Comparison of ENCODE assay signal across 9 mouse cellular contexts in genomic region chr2:165360861-165361260, GRCm38 (mm10). TPM values are rescaled to one million over a fixed set of nuclear protein-coding genes. Genes with fewer than 3 reads are reported as not detected.
DNase-seq lines count a peak whose midpoint lies in the region; ATAC-seq and TF ChIP-seq lines count a peak whose summit lies in the region.
"Had no signal": no experiment of that assay in that cellular context is flagged by ENCODE, and none has a peak within 500 bp of the region (broad histone marks: within the 10 kb centered on the region; RNA-seq: fewer than 3 reads in every experiment).

No protein-coding gene starts in this region.

- H3K4me3 ChIP-seq in CH12.LX (replicated peaks in 1 of 3; ENCODE audit: low read depth in 2 of 3, low read length in 2 of 3, poor library complexity in 1 of 3), result no peak overlapping the region
- no peak overlapping the region for H3K4me3 ChIP-seq in forebrain, embryonic 16.5 days (replicated peaks; ENCODE audit: low read length)
- H3K4me3 ChIP-seq: hindbrain, embryonic 15.5 days had no signal

- TF ChIP-seq RAD21 in CH12.LX (IDR thresholded peaks at IDR 0.05; ENCODE audit: low read depth, low read length), result peak; percentile 94

- dilution Hi-C loops in CH12.LX (cut with MboI; ENCODE audit: extremely low pct_ligation_motif_present, extremely low pct_unique_long_range_greater_than_20kb, low sequenced_read_pairs), result no loop called here

- peak; percentile 30 for DNase-seq in cerebellum, adult 11 months
- DNase-seq in CH12.LX (ENCODE audit: extremely low read depth), result peak; percentile 77
- DNase-seq in c-Kit-positive CD71-negative TER-119-negative erythroid progenitor cells, embryonic 14.5 days (ENCODE audit: low read depth), result peak; percentile 36
- DNase-seq in kidney, adult 18-20 months, result peak; percentile 46
- peak; percentile 33 to 48 for DNase-seq in lung, adult 18-20 months
- peak; percentile 51 for DNase-seq in retina, adult 2 months (ENCODE audit: low read depth, low spot score)

- no peak for ATAC-seq in cerebellum, adult (ENCODE audit: insufficient number of reproducible peaks, low FRiP score, low TSS enrichment)
- peak; percentile 59; the same call in 1 of the 2 replicates for ATAC-seq in forebrain, embryonic 16.5 days

- H3K27ac ChIP-seq in CH12.LX (ENCODE audit: insufficient read depth, low read depth), result no peak overlapping the region
- H3K27ac ChIP-seq in forebrain, embryonic 16.5 days (ENCODE audit: low read length), result no peak overlapping the region
- H3K27ac ChIP-seq: hindbrain, embryonic 15.5 days had no signal

- in situ Hi-C loops in CH12.LX (cut with MboI; ENCODE audit: low pct_ligation_motif_present, low pct_unique_long_range_greater_than_20kb, low sequenced_read_pairs), result loop anchor here (5.0 to 10.0 kb wide), 4 partner anchors 89 to 416 kb away; partner anchors contain the start of genes Mmp9 and Slc13a3

- WGBS in forebrain, embryonic 16.5 days, result 0% methylated on average over 1 of the region's 1 CpGs

- H3K36me3 ChIP-seq in CH12.LX (replicated peaks in 1 of 2; ENCODE audit: control insufficient read depth in 1 of 2, insufficient read depth in 1 of 2, low read length in 1 of 2), result no peaks in the 10 kb centered on the region
- H3K36me3 ChIP-seq in forebrain, embryonic 16.5 days (ENCODE audit: control insufficient read depth, insufficient read depth), result no peaks in the 10 kb centered on the region
- H3K36me3 ChIP-seq: hindbrain, embryonic 15.5 days had no signal

- peaks cover 8% of the 10 kb centered on the region for H3K9me3 ChIP-seq in CH12.LX (replicated peaks; ENCODE audit: low read length)
- no peaks in the 10 kb centered on the region for H3K9me3 ChIP-seq in forebrain, embryonic 16.5 days (ENCODE audit: control insufficient read depth, low read length)
- H3K9me3 ChIP-seq: hindbrain, embryonic 15.5 days had no signal

- H3K4me2 ChIP-seq in CH12.LX (ENCODE audit: insufficient read depth, low read depth, poor library complexity, severe bottlenecking), result no peak overlapping the region
- H3K4me2 ChIP-seq in forebrain, embryonic 16.5 days (ENCODE audit: low read length), result no peak overlapping the region
- H3K4me2 ChIP-seq: hindbrain, embryonic 15.5 days had no signal

- TF ChIP-seq POLR2A in CH12.LX (IDR thresholded peaks at IDR 0.05; ENCODE audit: low read depth, low read length), result no peak

- peak; percentile 57 to 95 for TF ChIP-seq CTCF in CH12.LX (conservative IDR thresholded peaks at IDR 0.05 in 1 of 2, IDR thresholded peaks at IDR 0.05 in 1 of 2; ENCODE audit: low read depth in 2 of 2, low read length in 2 of 2)

- TF ChIP-seq EP300 in CH12.LX (IDR thresholded peaks at IDR 0.05; ENCODE audit: low read length), result peak; percentile 32; the same call in 1 of the 2 replicates

- no peaks in the 10 kb centered on the region for H3K79me2 ChIP-seq in CH12.LX (replicated peaks; ENCODE audit: control insufficient read depth, extremely low read depth, insufficient read depth, poor library complexity, severe bottlenecking)

- peaks cover 35% of the 10 kb centered on the region for H3K27me3 ChIP-seq in CH12.LX (replicated peaks)
- H3K27me3 ChIP-seq in forebrain, embryonic 16.5 days (replicated peaks; ENCODE audit: control insufficient read depth, insufficient read depth, low read length), result no peaks in the 10 kb centered on the region
- H3K27me3 ChIP-seq: hindbrain, embryonic 15.5 days had no signal

- 0 out of 4 replicates have a peak, but pooled peaks cover 0 to 3% of the 10 kb centered on the region in 2 experiments for H3K4me1 ChIP-seq in CH12.LX (ENCODE audit: control insufficient read depth in 1 of 2, insufficient read depth in 2 of 2)
- H3K4me1 ChIP-seq in forebrain, embryonic 16.5 days (replicated peaks; ENCODE audit: control insufficient read depth, insufficient read depth, low read length), result no peaks in the 10 kb centered on the region

- no peak overlapping the region for H3K9ac ChIP-seq in CH12.LX (ENCODE audit: insufficient read depth, low read depth)
- no peak overlapping the region for H3K9ac ChIP-seq in forebrain, embryonic 16.5 days (replicated peaks; ENCODE audit: low read depth, low read length)
- H3K9ac ChIP-seq: hindbrain, embryonic 15.5 days had no signal

TF ChIP-seq in CH12.LX, 34 proteins besides CTCF, POLR2A, EP300 and RAD21:
- TF ChIP-seq MYC (IDR thresholded peaks at IDR 0.05; ENCODE audit: low read depth, low read length) (0 out of 2 replicates have a peak, but pooled peaks have one; percentile 21), TCF12 (IDR thresholded peaks at IDR 0.05; ENCODE audit: low read depth, low read length) (peak; percentile 60; the same call in 1 of the 2 replicates), MEF2A (IDR thresholded peaks at IDR 0.05; ENCODE audit: borderline replicate concordance, low read depth, low read length) (0 out of 2 replicates have a peak, but pooled peaks have one; percentile 20), SMC3 (IDR thresholded peaks at IDR 0.05; ENCODE audit: low read depth, low read length) (peak; percentile 89), ZMIZ1 (IDR thresholded peaks at IDR 0.05; ENCODE audit: low read depth, low read length) (no peak), SIN3A (IDR thresholded peaks at IDR 0.05; ENCODE audit: low read length) (peak; percentile 54; the same call in 1 of the 2 replicates), NELFE (IDR thresholded peaks at IDR 0.05; ENCODE audit: low read depth, low read length) (peak; percentile 20; the same call in 1 of the 2 replicates), ETS1 (conservative IDR thresholded peaks at IDR 0.05; ENCODE audit: low read depth, low read length) (no peak), TBP (conservative IDR thresholded peaks at IDR 0.05; ENCODE audit: low read depth, low read length) (no peak), HCFC1 (IDR thresholded peaks at IDR 0.05; ENCODE audit: low read depth, low read length) (0 out of 2 replicates have a peak, but pooled peaks have one; percentile 18), ZC3H11A (IDR thresholded peaks at IDR 0.05; ENCODE audit: low read depth, low read length) (peak; percentile 58), KAT2A (IDR thresholded peaks at IDR 0.05; ENCODE audit: insufficient replicate concordance, low read length) (0 out of 2 replicates have a peak, but pooled peaks have one; percentile 47), BHLHE40 (IDR thresholded peaks at IDR 0.05; ENCODE audit: low read depth, low read length) (peak; percentile 29; the same call in 1 of the 2 replicates)

RNA-seq across cellular contexts. Expression of gene Zfp663, which starts 7.7 kb away (rescaled TPM):
- not detected in 2 replicates for total RNA-seq in CH12.LX (2012; rRNA removed)
- total RNA-seq in CH12.LX (2014; rRNA removed), result not detected in 2 replicates
- not detected in 2 replicates for polyA plus RNA-seq in CH12.LX (2012; ENCODE audit: insufficient read length, low read depth)
- polyA plus RNA-seq in forebrain, embryonic 16.5 days (2015; fragmentation: Nextera tagmentation; extraction: Ambion mirVana), result 6.3 and 6.6 TPM in 2 replicates

RNA-seq across cellular contexts. Expression of gene Zfp334, which starts 27.2 kb away (rescaled TPM):
- total RNA-seq in CH12.LX (2012; rRNA removed), result not detected in 2 replicates
- not detected in 2 replicates for total RNA-seq in CH12.LX (2014; rRNA removed)
- polyA plus RNA-seq in CH12.LX (2012; ENCODE audit: insufficient read length, low read depth), result not detected in 2 replicates
- 12.3 and 13.4 TPM in 2 replicates for polyA plus RNA-seq in forebrain, embryonic 16.5 days (2015; fragmentation: Nextera tagmentation; extraction: Ambion mirVana)

RNA-seq across cellular contexts. Expression of gene Elmo2, which starts 34.6 kb away (rescaled TPM):
- total RNA-seq in CH12.LX (2012; rRNA removed) (11.7 and 13.2 TPM in 2 replicates), CH12.LX (2014; rRNA removed) (9.0 and 9.6 TPM in 2 replicates)
- polyA plus RNA-seq in CH12.LX (2012; ENCODE audit: insufficient read length, low read depth), result 8.4 and 10.1 TPM in 2 replicates
- polyA plus RNA-seq in forebrain, embryonic 16.5 days (2015; fragmentation: Nextera tagmentation; extraction: Ambion mirVana), result 107 and 115 TPM in 2 replicates

RNA-seq across cellular contexts. Expression of gene Ocstamp, which starts 39.3 kb away (rescaled TPM):
- total RNA-seq in CH12.LX (2012; rRNA removed) (not detected in 2 replicates), CH12.LX (2014; rRNA removed) (not detected in 2 replicates)
- polyA plus RNA-seq in CH12.LX (2012; ENCODE audit: insufficient read length, low read depth), result not detected in 2 replicates
- polyA plus RNA-seq in forebrain, embryonic 16.5 days (2015; fragmentation: Nextera tagmentation; extraction: Ambion mirVana), result not detected in 2 replicates
- polyA plus RNA-seq: hindbrain, embryonic 15.5 days had no signal

Comparison
In these comparisons a context has a peak if more than half of its experiments do, and no peak if none do; other contexts are left out.
1. RNA of gene Zfp334, which starts 27.2 kb away (polyA plus RNA-seq): 12.3 to 13.4 TPM in forebrain, embryonic 16.5 days; not detected in CH12.LX; every median in the first group is over 10 times any median in the second.
2. Peak in every context shown above with its lines, with median percentiles within 50 percentile points of each other: DNase-seq.